Mouse (Mus musculus): ENCODE measurements around the gene Socs4.
"Not testable (repeated sequence)": the region's sequence is repeated elsewhere in the genome, so short reads cannot be mapped to it uniquely, and the experiment has no call there.

The Socs4 gene

GRCm38 (mm10) chr14:47291772-47292171 is 15.0 kb downstream of the Socs4 start:
- no peak for DNase-seq

DNA sequence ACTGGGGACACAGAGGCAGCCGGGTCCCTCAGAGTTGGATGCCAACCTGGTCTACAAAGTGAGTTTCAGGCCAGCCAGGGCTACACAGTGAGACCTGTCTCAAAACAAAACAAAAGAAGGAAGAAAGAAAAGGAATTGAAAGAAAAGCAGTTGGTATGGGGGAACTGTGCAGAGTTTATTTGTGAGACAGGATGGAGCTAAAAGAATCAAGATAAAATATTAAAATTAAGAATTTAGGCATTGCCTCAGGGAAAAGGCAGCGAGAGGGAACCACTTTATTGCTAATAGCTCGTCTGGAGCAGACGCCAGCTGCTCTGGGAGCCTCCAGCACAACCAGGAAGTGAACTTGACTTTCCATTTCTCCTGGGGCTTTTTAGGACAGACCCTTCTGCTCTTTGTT is 17.4 kb downstream of the Socs4 start:
- no peak for DNase-seq

DNA sequence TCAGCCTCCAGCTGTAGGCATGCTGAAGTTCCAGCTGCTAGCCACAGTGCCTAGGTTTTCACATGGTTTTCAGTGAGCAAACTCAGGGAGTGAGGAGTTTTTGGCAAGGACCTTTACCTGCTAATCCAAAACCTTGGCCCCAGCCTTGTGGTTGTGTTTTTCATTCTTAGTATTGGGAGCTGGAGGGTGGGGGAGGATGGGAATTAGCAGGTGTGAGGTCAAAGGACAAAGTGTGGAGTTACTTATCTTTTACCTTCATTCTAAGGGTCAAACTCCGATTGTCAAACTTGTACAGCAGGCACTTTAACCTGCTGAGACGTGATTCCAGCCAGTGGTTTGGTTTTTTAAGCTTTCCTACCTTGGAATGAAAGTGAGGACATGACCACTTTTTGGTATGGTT is 19.5 kb downstream of the Socs4 start:
- no peak for DNase-seq

GRCm38 (mm10) chr14:47297785-47298407 is 21.2 kb downstream of the Socs4 start, which contains the start of gene Mapk1ip1l:
Gene Mapk1ip1l, plus strand, starts transcription at chr14:47298266.
- peak; percentile 84 for DNase-seq

DNA sequence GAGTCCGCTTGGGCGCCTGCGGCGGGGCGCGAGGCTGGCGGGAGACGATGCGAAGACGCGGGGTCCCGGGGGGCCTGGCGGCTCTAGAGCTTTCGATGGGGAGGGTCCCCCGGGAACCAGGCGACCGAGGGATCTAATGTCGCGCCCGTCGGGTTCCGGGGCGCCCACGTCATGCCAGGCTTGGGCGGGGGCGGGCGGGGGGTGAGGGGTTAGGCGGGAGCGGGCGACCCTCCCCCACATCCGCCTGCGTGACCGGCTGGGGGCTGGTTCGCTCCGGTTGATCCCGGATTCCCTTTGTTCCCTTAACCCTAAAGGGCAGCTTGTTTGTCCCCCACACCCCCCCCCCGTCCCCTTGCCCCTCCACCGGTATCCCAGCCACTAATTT is 21.7 kb downstream of the Socs4 start:
- DNase-seq = no peak

GRCm38 (mm10) chr14:47298819-47299261 is 22.1 kb downstream of the Socs4 start:
- no peak for DNase-seq

DNA sequence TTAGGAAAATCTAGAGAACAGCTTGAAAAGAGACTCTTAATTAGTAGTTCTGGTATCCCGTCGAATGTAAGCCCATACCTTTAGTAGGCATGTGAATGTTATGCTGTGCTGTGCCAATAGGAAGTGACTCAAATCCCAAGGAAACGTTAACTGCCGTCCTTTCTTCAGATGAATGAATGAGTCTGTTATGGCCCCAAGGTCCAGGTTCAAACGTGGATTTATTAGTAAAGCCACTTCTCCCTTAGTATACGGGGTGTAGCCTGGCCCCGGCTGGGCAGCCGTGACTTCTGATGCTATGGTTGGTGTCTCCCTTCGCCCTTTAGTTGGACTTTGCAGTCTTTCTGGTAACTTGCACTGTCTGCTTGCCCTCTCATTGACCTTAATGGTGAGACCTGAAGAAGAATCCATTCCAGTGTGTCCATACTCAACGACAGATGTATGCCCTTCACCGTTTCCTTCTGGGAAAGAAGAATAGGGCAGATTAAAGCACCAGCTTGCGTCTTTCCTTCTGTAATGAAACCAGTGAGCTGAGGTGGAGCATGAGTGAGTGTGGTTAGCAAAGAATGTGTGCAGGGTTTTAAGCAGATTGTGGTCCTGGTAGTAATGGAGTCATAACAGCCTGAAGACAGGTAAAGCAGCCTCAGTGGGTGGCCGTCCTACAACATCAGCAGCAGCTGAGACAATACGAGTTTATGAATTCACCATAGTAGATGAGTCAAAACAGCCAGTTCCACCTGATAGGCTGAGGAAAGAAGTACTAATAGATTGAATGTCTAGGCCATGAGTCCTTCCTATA is 26.4 kb downstream of the Socs4 start:
- DNase-seq = no peak

DNA sequence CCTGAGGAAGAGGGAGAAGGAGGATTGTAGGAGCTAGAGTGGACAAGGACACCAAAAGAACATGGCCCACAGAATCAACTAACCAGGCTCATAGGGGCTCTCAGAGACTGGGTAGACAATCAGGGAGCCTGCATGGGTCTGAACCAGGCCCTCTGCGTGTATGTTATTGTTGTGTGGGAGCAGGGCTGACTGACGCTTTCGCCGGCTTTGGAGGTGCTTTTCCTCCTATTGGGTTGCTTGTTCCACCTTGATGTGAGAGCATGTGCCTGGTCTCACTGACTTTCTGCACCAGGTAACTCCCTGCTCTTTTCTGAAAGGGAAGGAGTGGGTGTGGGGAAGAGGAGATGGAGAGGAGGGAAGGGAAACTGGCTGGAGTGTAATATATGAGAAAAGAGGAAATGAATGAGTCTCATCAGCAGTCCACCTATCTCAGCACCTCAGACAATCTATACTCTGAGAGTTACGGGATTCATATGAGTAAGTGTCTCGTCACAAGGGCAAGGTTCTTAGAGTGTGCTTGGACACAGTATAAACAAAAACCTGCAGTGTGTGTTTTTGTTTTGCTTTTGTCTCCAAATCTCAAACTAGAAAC is 28.2 kb downstream of the Socs4 start:
- DNase-seq = no peak

- DNase-seq = no peak
Observed at GRCm38 (mm10) chr14:47305933-47306332, 29.2 kb downstream of the Socs4 start.

DNA sequence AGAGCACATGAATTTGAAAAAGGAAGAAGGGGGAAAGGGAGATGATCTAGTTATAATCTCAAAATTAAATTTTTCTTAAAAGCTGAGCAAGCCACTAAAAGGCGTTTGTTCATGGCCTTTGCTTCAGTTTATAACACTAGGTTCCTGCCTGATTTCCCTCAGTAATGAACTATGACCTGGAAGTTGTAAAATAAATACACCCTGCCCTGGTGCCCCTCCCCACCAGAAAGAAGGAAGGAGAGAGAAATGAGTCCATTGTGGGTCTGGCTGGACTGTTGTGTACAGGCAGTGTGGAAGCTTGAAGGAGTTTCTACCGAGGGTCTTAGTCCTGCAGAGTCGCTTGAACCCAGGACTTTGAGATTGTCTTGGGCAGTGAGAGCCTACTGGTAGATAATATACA is 30.9 kb downstream of the Socs4 start:
- DNase-seq = no peak

- no peak for DNase-seq
Observed at GRCm38 (mm10) chr14:47309061-47309460, 32.3 kb downstream of the Socs4 start.

DNA sequence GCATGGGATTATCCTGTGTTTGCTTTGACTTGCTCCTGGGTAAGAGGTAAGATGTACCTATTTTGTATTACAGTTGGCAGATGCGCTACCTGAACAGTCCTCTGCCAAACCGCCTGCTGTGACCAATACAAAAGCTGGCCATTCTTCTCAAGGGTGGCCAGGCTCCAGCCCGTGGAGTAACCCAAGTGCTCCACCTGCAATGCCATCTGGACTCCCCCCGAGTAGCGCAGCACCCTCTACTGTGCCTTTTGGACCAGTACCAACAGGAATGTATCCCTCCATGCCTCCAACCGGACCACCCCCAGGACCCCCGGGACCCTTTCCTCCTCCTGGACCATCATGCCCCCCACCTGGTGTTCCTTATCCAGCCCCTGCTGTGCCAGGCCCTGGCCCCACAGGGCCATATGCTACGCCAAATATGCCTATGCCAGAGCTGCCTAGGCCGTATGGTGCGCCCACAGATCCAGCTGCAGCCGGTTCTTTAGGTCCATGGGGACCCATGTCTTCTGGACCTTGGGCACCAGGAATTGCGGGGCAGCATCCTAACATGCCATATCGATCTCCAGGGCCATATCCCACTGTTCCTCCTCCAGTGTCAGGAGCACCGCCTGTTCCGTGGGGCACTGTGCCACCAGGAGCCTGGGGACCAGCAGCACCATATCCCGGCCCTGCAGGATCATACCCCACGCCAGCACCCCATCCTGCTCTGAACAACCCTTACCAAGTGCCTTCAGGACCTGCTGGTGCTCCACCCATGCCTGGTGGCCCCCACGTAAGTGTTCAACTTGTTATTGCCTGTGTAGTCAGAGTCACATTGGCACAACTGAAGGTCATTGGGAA is 33.8 kb downstream of the Socs4 start:
- DNase-seq = no peak

DNA sequence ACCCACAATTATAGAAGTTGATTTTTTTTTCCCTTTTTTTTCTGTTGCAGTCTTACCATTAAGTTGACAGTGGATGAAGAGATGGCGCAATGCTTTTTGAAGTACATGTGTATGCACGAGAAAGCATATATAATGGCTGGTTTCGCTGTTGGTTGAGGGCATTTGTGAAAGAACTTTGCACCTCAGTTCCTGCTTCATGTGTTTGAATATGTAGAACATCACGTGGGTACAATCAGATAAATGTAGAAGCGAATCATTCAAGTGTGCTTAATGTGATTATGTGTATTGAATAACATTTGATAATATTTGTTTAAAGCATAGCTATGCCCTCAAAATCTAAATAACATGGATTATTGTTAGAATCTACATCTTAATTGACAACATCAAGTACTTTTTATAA is 42.6 kb downstream of the Socs4 start:
- DNase-seq = no peak

- DNase-seq = not testable (repeated sequence)
Observed at GRCm38 (mm10) chr14:47321581-47321980, 44.9 kb downstream of the Socs4 start.

GRCm38 (mm10) chr14:47325965-47326761 is 49.4 kb downstream of the Socs4 start:
- DNase-seq = peak; percentile 51

GRCm38 (mm10) chr14:47327347-47327746 is 50.6 kb downstream of the Socs4 start:
- no peak for DNase-seq

DNA sequence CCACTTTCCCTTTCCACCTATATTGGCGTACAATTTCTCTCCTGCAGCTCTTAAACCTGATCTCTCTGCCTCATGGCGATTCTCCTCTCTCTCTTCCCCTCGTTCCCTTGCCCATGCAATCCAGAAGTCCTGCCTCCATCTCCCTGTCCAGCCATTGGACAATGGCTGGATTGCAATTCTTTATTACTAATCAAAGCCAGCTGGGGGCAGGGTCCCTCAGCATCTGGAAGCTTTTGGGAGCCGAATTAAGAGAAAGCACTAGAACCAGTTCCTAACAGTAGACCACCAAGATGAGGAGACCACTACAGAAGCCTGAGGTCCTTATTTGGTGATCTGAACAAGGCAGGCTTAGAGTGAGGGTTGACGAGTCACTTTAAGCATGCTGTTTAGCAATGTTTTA is 55.2 kb downstream of the Socs4 start:
- no peak for DNase-seq

DNA sequence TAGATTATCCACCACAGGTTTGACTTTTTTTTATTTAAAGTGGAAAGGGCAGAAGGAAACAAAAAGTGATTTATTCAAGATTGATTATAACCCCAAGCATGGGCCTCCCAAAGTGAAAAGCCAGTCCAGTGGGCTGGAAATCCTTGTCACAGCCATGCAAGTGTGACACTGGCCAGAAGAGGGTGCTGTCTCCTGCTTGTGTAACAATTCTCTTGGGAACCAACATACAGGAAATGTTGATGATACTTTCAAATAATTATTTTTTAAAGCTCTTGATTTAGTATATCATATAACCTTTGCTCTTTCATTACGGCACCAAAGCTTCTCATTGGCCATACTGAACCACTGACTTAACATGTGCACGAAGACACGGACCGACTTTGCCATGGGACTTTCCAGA is 58.1 kb downstream of the Socs4 start:
- peak; percentile 49 for DNase-seq

GRCm38 (mm10) chr14:47335300-47335699 is 58.6 kb downstream of the Socs4 start:
- DNase-seq = no peak

GRCm38 (mm10) chr14:47340231-47340925 is 63.6 kb downstream of the Socs4 start:
- no peak for DNase-seq

DNA sequence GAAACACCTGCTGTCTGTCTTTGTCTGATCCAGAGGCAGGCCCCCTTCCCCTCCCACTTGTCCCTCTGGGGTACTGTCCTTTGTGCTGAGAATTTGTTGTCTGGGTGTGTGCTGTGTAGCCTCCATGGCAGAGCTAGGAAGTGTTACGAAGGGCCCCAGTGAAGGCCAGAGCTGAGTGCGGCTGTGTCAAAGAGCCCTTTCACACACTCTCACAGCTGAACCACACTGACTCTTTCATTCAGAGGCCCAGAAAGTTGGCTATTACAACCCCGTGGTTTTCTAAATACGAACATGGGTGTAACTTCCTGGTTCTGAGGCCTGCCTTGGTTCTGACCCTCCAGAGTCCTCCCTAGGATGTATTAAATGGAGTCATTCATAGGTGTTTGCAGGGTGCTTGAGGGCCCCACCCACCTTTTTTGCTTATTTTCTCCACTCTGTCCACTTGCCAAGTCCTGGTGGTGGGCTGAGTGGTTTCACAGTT is 65.1 kb downstream of the Socs4 start:
- peak; percentile 65 for DNase-seq

All from layer of hippocampus, adult 9-11 months (tissue).